Mouse (Mus musculus) intestine, embryonic 15.5 days (tissue): ENCODE data around the gene Angptl6. TPM values are rescaled to one million over a fixed set of nuclear protein-coding genes. Genes with fewer than 3 reads are reported as not detected.

Experiments
- ATAC-seq: fragments of 200-750 bp; cut with Nextera tagmentation; 2 replicates; pipeline ENCODE4 v1.8.0; 2017; ENCODE audit warnings: moderate TSS enrichment, moderate library complexity
- H3K27ac ChIP-seq: fragments of 300-500 bp; sonication (generic); 2 replicates; pipeline ENCODE4 v1.5.1; 2015; ENCODE audit warnings: mild to moderate bottlenecking, inconsistent platforms
- H3K27me3 ChIP-seq: fragments of 300-500 bp; sonication (generic); replicated peaks from 2 replicates; pipeline ENCODE4 v1.6.1; 2015; ENCODE audit warnings: inconsistent platforms
- H3K36me3 ChIP-seq: fragments of 300-500 bp; sonication (generic); 2 replicates; pipeline ENCODE4 v1.6.1; 2015; ENCODE audit warnings: inconsistent platforms
- H3K4me1 ChIP-seq: fragments of 300-500 bp; sonication (generic); replicated peaks from 2 replicates; pipeline ENCODE4 v1.6.1; 2015; ENCODE audit warnings: inconsistent platforms
- H3K4me2 ChIP-seq: fragments of 300-500 bp; sonication (generic); replicated peaks from 2 replicates; pipeline ENCODE4 v1.6.1; 2015; ENCODE audit warnings: mild to moderate bottlenecking, inconsistent platforms
- H3K4me3 ChIP-seq: fragments of 300-500 bp; sonication (generic); replicated peaks from 2 replicates; pipeline ENCODE4 v1.5.1; 2015; ENCODE audit warnings: inconsistent platforms
- H3K9ac ChIP-seq: fragments of 300-500 bp; sonication (generic); 2 replicates; pipeline ENCODE4 v1.6.1; 2015; ENCODE audit warnings: inconsistent platforms
- H3K9me3 ChIP-seq: fragments of 300-500 bp; sonication (generic); 2 replicates; pipeline ENCODE4 v1.6.1; 2016; ENCODE audit warnings: inconsistent platforms
- WGBS: fragments of 180-500 bp; shearing (Covaris S2); methylation state at CpG from one replicate; pipeline ENCODE4 v1.1.7; 2015; 5-methylcytosine and 5-hydroxymethylcytosine counted together
- polyA plus RNA-seq: library from polyadenylated mRNA; unstranded; fragments of >200 nt; fragmentation: Nextera tagmentation; extraction: Ambion mirVana; gene quantifications from 2 replicates; pipeline ENCODE4 v1.2.1, GENCODE M21; 2015

The Angptl6 gene
- polyA plus RNA-seq = 8.3 and 10.7 TPM in 2 replicates

DNA sequence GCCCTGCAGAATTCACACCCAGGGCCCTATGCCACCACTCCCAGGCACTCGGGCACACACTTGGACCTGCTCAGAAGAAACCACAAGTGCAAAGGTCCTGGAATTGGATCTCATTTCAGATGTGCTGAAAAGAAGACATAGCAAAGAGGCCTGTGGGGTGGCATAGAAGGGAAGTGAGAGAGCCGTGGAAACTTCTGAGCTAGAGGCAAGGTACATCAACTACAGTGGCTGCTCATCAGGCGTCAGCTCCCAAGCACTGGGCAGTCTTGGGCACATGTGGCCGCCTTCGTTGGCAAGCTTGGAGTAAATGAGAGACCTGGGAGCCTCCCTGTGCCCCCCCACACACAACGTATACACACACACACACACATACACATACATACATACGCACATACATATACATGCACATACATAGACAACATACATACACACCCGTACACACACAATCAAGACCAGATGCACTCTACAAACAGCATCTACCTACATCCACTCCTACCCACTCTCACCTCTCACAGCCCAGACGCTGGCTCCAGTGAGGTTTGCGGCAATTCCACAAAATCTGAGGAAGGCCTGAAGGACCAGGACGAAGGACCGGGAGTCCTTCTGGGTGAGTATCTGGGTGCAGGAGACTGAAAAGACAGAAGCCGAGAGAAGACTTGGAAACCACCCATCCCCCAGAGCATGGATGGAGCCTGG lies at the start of gene Angptl6:
TSS of gene Angptl6 (minus strand) at position 631 of the 696 bp plus-strand sequence.
- peaks cover 7% of the 10 kb centered on the region for H3K4me1 ChIP-seq
- no peak for ATAC-seq

DNA sequence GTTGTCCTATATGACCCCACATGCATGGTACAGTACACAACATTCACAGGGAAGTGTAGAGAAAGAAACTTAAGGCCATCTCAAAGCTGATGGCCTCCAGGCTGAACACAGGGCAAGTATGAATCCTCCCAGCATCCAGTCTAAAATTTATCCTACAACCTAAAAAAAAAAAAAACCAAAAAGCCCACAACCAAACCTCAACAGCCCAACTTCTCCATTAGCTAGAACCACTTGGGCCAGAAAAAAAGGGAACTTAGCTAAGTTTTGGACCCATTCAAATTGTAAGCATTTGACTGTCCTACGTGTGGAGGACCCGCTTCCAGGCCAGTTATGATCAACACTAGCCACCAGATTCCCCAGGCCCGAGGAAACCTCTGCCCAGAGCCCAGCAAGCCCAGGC lies 43.7 kb upstream of the Angptl6 start:
- no peak overlapping the region for H3K9ac ChIP-seq
- H3K4me1 ChIP-seq = no peaks in the 10 kb centered on the region
- H3K4me3 ChIP-seq = no peak overlapping the region
- no peak overlapping the region for H3K4me2 ChIP-seq
- no peaks in the 10 kb centered on the region for H3K9me3 ChIP-seq
- ATAC-seq = no peak
- H3K36me3 ChIP-seq = peaks cover 83% of the 10 kb centered on the region
- no peak overlapping the region for H3K27ac ChIP-seq
- no peaks in the 10 kb centered on the region for H3K27me3 ChIP-seq
- 96% methylated on average over 3 of the region's 3 CpGs for WGBS

More for the DNA sequence above, at the start of gene Angptl6:
- Histone ChIP-seq H3K9ac (peak within 1 kb of the TSS; percentile 74), H3K27ac (peak within 1 kb of the TSS; percentile 94), H3K4me2 (peak within 1 kb of the TSS; percentile 84), H3K27me3 (no peaks in the 10 kb centered on the region), H3K36me3 (no peaks in the 10 kb centered on the region), H3K4me3 (peak within 1 kb of the TSS; percentile 44), H3K9me3 (no peaks in the 10 kb centered on the region)
- WGBS = 70% methylated on average over 13 of the region's 13 CpGs

DNA sequence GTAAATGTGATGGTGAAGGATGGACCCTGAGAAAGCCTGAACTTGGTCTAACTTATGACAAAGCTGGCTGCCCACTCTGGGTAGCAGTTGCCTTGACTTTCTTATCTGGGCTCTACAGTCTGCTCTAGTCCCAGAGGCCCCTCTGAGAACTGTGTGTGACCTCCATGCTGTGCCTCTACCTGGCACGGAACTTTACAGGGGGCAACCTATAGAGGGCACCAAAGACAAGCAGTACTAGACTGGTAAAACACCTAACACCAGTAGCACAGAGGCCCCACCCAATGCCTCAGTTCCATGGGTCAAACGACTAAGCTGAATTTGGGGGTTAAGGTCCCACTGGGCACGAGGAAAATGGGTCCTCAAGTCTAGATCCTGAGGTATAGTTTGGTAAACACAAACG lies 36.6 kb upstream of the Angptl6 start:
- 87% methylated on average over 4 of the region's 4 CpGs for WGBS
- ATAC-seq = no peak
- no peak overlapping the region for H3K9ac ChIP-seq

DNA sequence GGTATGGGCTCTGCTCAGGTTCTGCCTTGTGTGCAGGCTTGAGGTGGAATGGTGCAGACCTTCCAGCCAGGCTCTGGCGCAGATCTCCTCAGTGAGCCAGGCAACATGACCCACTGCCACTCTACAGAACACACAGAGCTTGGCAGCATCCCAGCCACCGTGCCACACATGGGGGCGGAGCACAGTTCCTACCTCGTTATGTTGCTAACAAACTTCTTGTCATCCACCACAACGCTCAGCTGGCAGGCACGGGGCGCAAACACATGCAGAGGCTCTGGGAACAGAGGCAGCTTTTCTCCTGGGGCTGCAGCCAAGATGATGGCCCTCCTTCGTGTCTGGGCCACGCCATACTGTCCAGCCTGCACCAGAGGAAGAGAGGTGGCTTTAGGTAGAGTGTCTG lies 30.4 kb upstream of the Angptl6 start:
- H3K4me1 ChIP-seq = no peaks in the 10 kb centered on the region
- peaks cover 84% of the 10 kb centered on the region for H3K36me3 ChIP-seq
- no peak overlapping the region for H3K4me2 ChIP-seq
- H3K9me3 ChIP-seq = no peaks in the 10 kb centered on the region
- no peaks in the 10 kb centered on the region for H3K27me3 ChIP-seq
- H3K9ac ChIP-seq = no peak overlapping the region
- no peak overlapping the region for H3K27ac ChIP-seq
- H3K4me3 ChIP-seq = no peak overlapping the region
- no peak for ATAC-seq
- WGBS = 92% methylated on average over 9 of the region's 9 CpGs

More for the DNA sequence above, 36.6 kb upstream of the Angptl6 start:
- Histone ChIP-seq H3K27ac (no peak overlapping the region), H3K4me1 (no peaks in the 10 kb centered on the region), H3K4me3 (no peak overlapping the region), H3K36me3 (peaks cover 94% of the 10 kb centered on the region), H3K9me3 (no peaks in the 10 kb centered on the region), H3K27me3 (no peaks in the 10 kb centered on the region), H3K4me2 (no peak overlapping the region)

DNA sequence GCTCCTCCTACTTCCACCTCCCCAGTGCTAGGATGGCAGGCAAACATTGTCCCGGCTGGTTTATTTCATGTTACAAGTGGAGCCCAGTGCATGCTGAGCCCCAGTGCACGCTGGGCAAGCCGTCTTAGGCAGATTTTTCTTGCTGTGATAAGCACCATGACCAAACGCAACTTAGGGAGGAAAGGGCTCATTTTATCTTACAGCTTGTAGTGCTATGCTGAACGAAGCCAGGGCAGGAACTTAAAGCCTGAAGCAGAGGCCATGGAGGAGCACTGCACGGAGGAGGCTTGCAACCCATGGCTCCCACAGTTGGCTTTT lies 22.6 kb upstream of the Angptl6 start:
- peaks cover 9% of the 10 kb centered on the region for H3K4me1 ChIP-seq
- H3K4me3 ChIP-seq = no peak overlapping the region
- ATAC-seq = no peak
- no peak overlapping the region for H3K9ac ChIP-seq
- 18% methylated on average over 6 of the region's 6 CpGs for WGBS
- H3K36me3 ChIP-seq = peaks cover 20% of the 10 kb centered on the region
- H3K9me3 ChIP-seq = no peaks in the 10 kb centered on the region
- no peaks in the 10 kb centered on the region for H3K27me3 ChIP-seq
- H3K4me2 ChIP-seq = no peak overlapping the region
- no peak overlapping the region for H3K27ac ChIP-seq

DNA sequence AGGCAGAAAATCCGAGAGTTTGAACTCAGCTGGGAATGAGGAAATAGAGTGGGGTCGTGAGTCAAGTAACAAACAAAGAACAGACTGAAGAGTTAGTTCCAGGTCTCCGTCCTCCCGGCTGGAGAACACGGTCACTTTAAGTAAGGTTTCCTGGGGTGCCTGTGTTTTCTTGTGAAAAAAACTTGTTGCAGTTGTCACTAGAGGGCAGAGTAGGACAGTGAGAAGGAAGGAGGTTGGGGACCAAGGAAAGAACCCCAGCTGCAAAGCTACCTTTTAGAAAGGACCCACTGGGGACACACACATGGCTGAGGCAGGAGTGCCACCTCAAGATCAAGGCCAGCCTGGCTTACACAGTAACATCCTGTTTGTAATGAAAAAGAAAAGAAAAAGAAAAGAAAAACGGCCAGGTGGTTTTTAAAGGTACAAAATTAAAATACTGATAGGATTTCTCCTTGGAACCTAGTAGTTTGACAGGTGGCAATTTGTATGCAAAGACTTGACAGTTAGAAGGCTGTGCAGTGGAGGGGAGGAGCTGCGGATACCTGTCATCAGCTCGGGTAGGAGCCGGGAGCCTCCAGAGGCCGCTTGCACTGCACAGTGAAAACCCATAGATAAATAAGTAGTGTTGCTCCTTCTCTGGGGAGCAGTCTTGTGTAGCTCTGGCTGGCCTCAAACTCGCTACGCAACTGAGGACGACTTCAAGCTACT lies 22.1 kb upstream of the Angptl6 start:
- Histone ChIP-seq H3K9ac (no peak overlapping the region), H3K4me2 (no peak overlapping the region), H3K4me1 (peaks cover 14% of the 10 kb centered on the region), H3K36me3 (peaks cover 16% of the 10 kb centered on the region), H3K9me3 (no peaks in the 10 kb centered on the region), H3K27ac (no peak overlapping the region), H3K27me3 (no peaks in the 10 kb centered on the region), H3K4me3 (no peak overlapping the region)
- 13% methylated on average over 13 of the region's 13 CpGs for WGBS
- 0 out of 2 replicates have a peak, but pooled peaks have one; percentile 26 for ATAC-seq

DNA sequence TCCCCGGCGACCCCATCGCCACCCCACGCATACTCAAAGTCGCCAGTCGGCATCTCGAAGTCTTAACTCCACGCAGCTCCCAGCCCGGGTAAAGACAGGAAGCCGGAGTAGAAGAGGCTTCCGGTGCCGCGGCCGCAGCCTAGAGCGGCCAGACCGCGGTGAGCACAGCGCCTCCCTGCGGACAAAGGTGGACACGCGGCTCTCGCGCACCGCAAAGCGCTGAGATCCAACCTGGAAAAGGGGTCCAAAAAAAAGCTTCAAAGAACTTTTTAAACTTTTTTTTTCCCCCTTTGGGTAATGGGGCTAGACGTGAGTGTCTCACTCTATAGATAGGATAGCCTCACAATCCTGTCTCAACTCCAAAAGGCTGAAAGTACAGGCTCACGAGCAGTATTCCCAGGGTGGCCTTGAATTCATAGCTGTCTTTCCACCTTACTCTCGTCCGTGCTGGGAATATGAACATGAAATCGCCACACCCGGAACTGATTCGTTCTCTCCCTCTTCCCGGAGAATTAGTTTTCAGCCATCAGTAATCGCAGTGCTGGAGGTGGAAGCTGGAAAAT lies 19.1 kb upstream of the Angptl6 start, which contains the start of gene Eif3g:
TSS of gene Eif3g (minus strand) at position 113 of the 563 bp plus-strand sequence.
- H3K4me3 ChIP-seq = peak within 1 kb of the TSS; percentile 97
- H3K27me3 ChIP-seq = no peaks in the 10 kb centered on the region
- peak; percentile 89 for ATAC-seq
- peak within 1 kb of the TSS; percentile 44; the same call in 1 of the 2 replicates for H3K27ac ChIP-seq
- H3K9me3 ChIP-seq = no peaks in the 10 kb centered on the region
- H3K36me3 ChIP-seq = peaks cover 28% of the 10 kb centered on the region
- 3% methylated on average over 34 of the region's 34 CpGs for WGBS
- H3K4me2 ChIP-seq = peak within 1 kb of the TSS; percentile 88
- H3K9ac ChIP-seq = peak within 1 kb of the TSS; percentile 99
- H3K4me1 ChIP-seq = peaks cover 14% of the 10 kb centered on the region

DNA sequence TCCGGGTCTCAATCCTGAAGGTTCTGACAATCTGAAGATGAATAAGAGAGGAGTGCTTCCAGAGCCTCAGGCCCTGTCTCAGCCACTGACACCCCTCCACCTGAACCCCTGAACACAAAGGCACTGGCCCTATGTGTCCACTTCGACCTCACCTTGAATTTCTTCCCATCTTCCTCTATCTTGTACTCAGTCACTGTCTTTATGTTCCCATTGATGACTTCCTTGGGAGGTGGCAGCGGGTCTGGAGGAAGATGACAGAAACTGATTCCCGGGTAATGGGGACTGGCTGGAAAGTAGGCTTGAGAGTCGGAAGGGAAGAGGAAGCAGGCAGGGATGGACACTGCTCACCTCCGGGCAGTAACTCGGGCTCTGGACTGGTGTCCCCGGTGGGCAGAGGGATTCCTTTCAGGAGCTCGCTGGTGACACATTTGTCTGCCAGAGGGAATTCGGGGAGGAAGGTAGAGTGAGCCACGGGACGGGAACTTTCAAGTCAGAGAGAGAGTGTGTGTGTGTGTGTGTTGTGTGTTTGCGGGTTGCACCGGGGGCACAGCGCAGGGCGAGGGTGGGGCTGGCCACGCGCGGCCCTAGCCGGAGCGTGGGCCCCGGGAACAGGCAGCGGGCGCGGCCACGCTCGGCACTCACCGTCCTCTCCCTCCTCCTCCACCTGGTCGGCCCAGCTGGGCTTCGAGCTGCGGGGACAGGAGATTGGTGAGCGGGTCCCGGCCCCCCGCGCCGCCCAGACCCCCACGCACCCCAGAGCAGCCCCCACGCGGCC lies 18.4 kb upstream of the Angptl6 start:
- H3K27me3 ChIP-seq = no peaks in the 10 kb centered on the region
- no peaks in the 10 kb centered on the region for H3K9me3 ChIP-seq
- WGBS = 4% methylated on average over 37 of the region's 39 CpGs
- peak overlapping the region; percentile 99 for H3K9ac ChIP-seq
- peak overlapping the region; percentile 97 for H3K4me3 ChIP-seq
- peaks cover 31% of the 10 kb centered on the region for H3K36me3 ChIP-seq
- peak; percentile 79 for ATAC-seq
- H3K4me2 ChIP-seq = peak overlapping the region; percentile 88
- H3K27ac ChIP-seq = peak overlapping the region; percentile 44; the same call in 1 of the 2 replicates
- peaks cover 15% of the 10 kb centered on the region for H3K4me1 ChIP-seq

DNA sequence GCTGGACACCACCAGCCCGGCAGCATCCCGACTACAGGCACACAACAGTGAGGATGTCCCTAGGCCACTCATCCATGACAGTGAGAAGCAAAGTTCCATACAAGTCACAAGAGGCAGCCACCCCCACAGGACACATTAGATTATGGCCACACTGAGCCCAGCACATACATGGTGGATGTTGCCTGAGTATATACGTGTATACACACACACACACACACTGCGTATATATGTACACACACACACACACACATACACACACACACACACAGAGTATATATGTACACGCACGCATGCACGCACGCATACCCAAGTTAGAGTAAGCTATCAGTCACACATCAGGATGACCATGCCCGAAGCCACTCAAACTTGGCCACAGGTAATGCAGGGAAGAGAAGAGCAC lies 15.9 kb upstream of the Angptl6 start:
- H3K4me2 ChIP-seq = no peak overlapping the region
- H3K4me1 ChIP-seq = peaks cover 21% of the 10 kb centered on the region
- H3K36me3 ChIP-seq = peaks cover 51% of the 10 kb centered on the region
- H3K27ac ChIP-seq = no peak overlapping the region
- 93% methylated on average over 9 of the region's 9 CpGs for WGBS
- H3K27me3 ChIP-seq = no peaks in the 10 kb centered on the region
- no peak overlapping the region for H3K4me3 ChIP-seq
- H3K9ac ChIP-seq = no peak overlapping the region
- H3K9me3 ChIP-seq = no peaks in the 10 kb centered on the region
- no peak for ATAC-seq

DNA sequence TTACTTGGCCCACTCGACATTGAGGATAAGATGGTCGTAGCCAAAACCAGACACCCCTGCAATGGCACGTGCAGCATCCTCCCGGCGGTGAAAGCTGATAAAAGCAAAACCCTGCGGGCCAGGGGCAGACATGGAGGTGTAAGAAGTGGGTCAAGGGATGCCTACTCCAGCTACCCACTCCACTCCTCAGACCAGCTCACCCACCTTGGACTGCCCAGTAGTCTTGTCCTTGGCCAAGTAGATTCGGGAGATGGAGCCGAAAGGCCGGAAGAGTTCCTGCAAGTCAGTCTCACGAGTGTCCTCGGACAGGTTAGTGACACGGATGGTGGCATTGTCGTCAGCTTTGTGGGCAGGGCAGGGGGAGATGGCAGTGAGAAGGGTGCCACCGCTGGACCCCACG lies 15.1 kb upstream of the Angptl6 start:
- 88% methylated on average over 15 of the region's 15 CpGs for WGBS
- H3K9ac ChIP-seq = no peak overlapping the region
- peaks cover 24% of the 10 kb centered on the region for H3K4me1 ChIP-seq
- H3K36me3 ChIP-seq = peaks cover 58% of the 10 kb centered on the region
- H3K9me3 ChIP-seq = no peaks in the 10 kb centered on the region
- no peak overlapping the region for H3K4me2 ChIP-seq
- H3K27ac ChIP-seq = no peak overlapping the region
- H3K4me3 ChIP-seq = no peak overlapping the region
- ATAC-seq = no peak
- H3K27me3 ChIP-seq = no peaks in the 10 kb centered on the region

DNA sequence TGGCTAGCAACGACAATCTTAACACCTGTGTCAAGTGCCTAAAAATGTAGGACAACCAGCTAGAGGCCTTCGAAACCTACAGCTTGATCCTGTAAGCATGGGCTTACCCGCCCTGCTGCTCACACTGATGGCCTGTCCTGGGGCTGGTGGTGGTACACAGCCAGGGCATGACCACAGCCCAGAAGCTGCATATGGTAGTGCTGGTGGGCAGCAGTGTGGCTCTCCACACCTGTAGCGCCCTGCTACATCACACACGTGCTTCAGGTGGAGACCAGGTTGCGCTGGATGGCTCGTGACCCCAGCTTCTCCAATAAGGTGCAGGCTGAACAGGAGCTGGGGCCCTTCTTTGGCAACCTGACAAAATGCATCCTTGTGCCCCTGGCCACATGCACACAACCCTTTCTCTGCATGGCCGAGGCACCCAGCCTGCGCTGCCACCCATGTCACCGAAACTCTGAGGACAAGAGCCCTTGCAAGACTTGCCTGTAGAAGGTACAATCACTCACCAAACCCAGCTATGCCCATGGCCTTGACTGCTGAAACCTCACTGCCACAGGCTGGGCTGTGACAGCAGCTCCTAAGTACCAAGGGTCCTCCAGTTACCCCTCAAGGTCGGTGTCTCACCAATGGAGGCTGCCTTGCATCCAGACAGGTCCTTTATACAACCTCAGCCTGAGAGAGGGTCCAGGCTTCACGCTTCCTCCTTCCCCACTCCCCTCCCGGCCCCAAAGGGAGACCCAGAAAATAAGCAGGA lies 14.2 kb upstream of the Angptl6 start:
- Histone ChIP-seq H3K4me3 (no peak overlapping the region), H3K36me3 (peaks cover 61% of the 10 kb centered on the region), H3K9ac (no peak overlapping the region), H3K4me2 (no peak overlapping the region), H3K27me3 (no peaks in the 10 kb centered on the region), H3K9me3 (no peaks in the 10 kb centered on the region), H3K4me1 (peaks cover 26% of the 10 kb centered on the region), H3K27ac (no peak overlapping the region)
- ATAC-seq = no peak
- WGBS = 88% methylated on average over 13 of the region's 13 CpGs
